Mouse (Mus musculus) cerebellum, adult 9-10 months (tissue): ENCODE measurements around the gene Arl1.
A peak's percentile ranks its signal among the peaks of the same experiment; 100 is the strongest.
"Not testable (repeated sequence)": the region's sequence is repeated elsewhere in the genome, so short reads cannot be mapped to it uniquely, and the experiment has no call there.

ENCODE experiments used
- DNase-seq: peaks from one replicate; pipeline ENCODE4 v3.0.0; 2022

The Arl1 gene

GRCm38 (mm10) chr10:88730571-88731495 is at the start of gene Arl1:
TSS of gene Arl1 (plus strand) at chr10:88730858.
- DNase-seq = peak; percentile 94

GRCm38 (mm10) chr10:88682904-88683563 is 47.6 kb upstream of the Arl1 start:
- no peak for DNase-seq

- DNase-seq = no peak
Observed at GRCm38 (mm10) chr10:88684925-88685324, 45.7 kb upstream of the Arl1 start, which contains the start of gene Spic. TSS of gene Spic (minus strand) at chr10:88685015.

GRCm38 (mm10) chr10:88700938-88701337 is 29.7 kb upstream of the Arl1 start:
- DNase-seq = no peak

GRCm38 (mm10) chr10:88708671-88709523 is 21.8 kb upstream of the Arl1 start:
- no peak for DNase-seq

GRCm38 (mm10) chr10:88712359-88712758 is 18.3 kb upstream of the Arl1 start:
- DNase-seq = no peak

- no peak for DNase-seq
Observed at GRCm38 (mm10) chr10:88714744-88715143, 15.9 kb upstream of the Arl1 start.

GRCm38 (mm10) chr10:88715621-88716020 is 15.0 kb upstream of the Arl1 start:
- DNase-seq = no peak

- DNase-seq = no peak
Observed at GRCm38 (mm10) chr10:88716986-88717755, 13.5 kb upstream of the Arl1 start.

- no peak for DNase-seq
Observed at GRCm38 (mm10) chr10:88717756-88718025, 13.0 kb upstream of the Arl1 start.

GRCm38 (mm10) chr10:88719618-88720017 is 11.0 kb upstream of the Arl1 start:
- no peak for DNase-seq

- no peak for DNase-seq
Observed at GRCm38 (mm10) chr10:88725343-88725742, 5.3 kb upstream of the Arl1 start.

- DNase-seq = no peak
Observed at GRCm38 (mm10) chr10:88727128-88727527, 3.5 kb upstream of the Arl1 start.

- DNase-seq = no peak
Observed at GRCm38 (mm10) chr10:88728166-88728565, 2.5 kb upstream of the Arl1 start.

GRCm38 (mm10) chr10:88731496-88732308 is 1.0 kb downstream of the Arl1 start:
- DNase-seq = no peak

- no peak for DNase-seq
Observed at GRCm38 (mm10) chr10:88732309-88732622, 1.6 kb downstream of the Arl1 start.

- DNase-seq = not testable (repeated sequence)
Observed at GRCm38 (mm10) chr10:88739074-88739473, 8.4 kb downstream of the Arl1 start.

- no peak for DNase-seq
Observed at GRCm38 (mm10) chr10:88739818-88740217, 9.2 kb downstream of the Arl1 start.

- no peak for DNase-seq
Observed at GRCm38 (mm10) chr10:88740781-88741180, 10.1 kb downstream of the Arl1 start.

GRCm38 (mm10) chr10:88741426-88741825 is 10.8 kb downstream of the Arl1 start:
- no peak for DNase-seq

GRCm38 (mm10) chr10:88761524-88762212 is 31.0 kb downstream of the Arl1 start:
- no peak for DNase-seq
